Mouse (Mus musculus): ENCODE measurements around the gene RPS10-NUDT3. TPM values are rescaled to one million over a fixed set of nuclear protein-coding genes. Genes with fewer than 3 reads are reported as not detected.

Gene RPS10-NUDT3
- polyA plus RNA-seq, 1 experiment from 2014 or later = not detected

DNA sequence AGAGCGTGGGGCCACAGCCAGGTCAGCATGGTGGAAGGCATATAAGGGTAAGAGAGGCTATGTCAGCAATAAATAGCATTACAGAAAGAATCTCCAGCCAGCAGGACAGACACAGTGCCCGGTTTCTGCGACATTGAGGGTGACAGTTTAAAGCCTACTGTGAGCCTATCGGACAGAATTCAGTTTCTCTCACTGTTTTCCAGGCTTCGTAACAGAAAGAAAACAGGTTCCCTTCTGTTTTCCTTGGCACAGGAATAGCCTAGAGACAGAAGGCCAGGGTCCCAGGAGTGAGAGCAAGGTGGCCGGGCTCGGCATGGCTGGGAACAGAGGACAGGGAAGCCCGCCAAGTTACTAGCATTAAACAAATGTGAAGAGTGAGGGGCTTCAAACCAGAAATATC, 55.2 kb downstream of the RPS10-NUDT3 start:
- Histone ChIP-seq H3K36me3 (peaks cover 91% of the 10 kb centered on the region), H3K4me3 (no peak overlapping the region), H3K4me2 (replicated peaks) (no peak overlapping the region), H3K4me1 (peaks cover 17% of the 10 kb centered on the region), H3K9me3 (no peaks in the 10 kb centered on the region), H3K27ac (no peak overlapping the region), H3K9ac (no peak overlapping the region), H3K27me3 (no peaks in the 10 kb centered on the region)
- 88% methylated on average over 8 of the region's 8 CpGs for WGBS
- no peak for ATAC-seq (ENCODE audit: low FRiP score, low read depth)

GRCm38 (mm10) chr17:27578487-27578886, 56.5 kb downstream of the RPS10-NUDT3 start:
- H3K4me1 ChIP-seq = peaks cover 18% of the 10 kb centered on the region
- peaks cover 92% of the 10 kb centered on the region for H3K36me3 ChIP-seq
- H3K4me2 ChIP-seq (replicated peaks) = no peak overlapping the region
- no peak overlapping the region for H3K9ac ChIP-seq
- H3K27ac ChIP-seq = no peak overlapping the region
- WGBS = 93% methylated on average over 10 of the region's 10 CpGs
- H3K4me3 ChIP-seq = no peak overlapping the region
- no peaks in the 10 kb centered on the region for H3K9me3 ChIP-seq
- no peaks in the 10 kb centered on the region for H3K27me3 ChIP-seq
- no peak for ATAC-seq (ENCODE audit: low FRiP score, low read depth)

GRCm38 (mm10) chr17:27577468-27577867, 57.6 kb downstream of the RPS10-NUDT3 start:
- no peak overlapping the region for H3K27ac ChIP-seq
- no peaks in the 10 kb centered on the region for H3K27me3 ChIP-seq
- peaks cover 18% of the 10 kb centered on the region for H3K4me1 ChIP-seq
- ATAC-seq (ENCODE audit: low FRiP score, low read depth) = no peak
- H3K9me3 ChIP-seq = no peaks in the 10 kb centered on the region
- H3K4me2 ChIP-seq (replicated peaks) = no peak overlapping the region
- H3K36me3 ChIP-seq = peaks cover 88% of the 10 kb centered on the region
- WGBS = 66% methylated on average over 6 of the region's 6 CpGs
- no peak overlapping the region for H3K9ac ChIP-seq
- no peak overlapping the region for H3K4me3 ChIP-seq

DNA sequence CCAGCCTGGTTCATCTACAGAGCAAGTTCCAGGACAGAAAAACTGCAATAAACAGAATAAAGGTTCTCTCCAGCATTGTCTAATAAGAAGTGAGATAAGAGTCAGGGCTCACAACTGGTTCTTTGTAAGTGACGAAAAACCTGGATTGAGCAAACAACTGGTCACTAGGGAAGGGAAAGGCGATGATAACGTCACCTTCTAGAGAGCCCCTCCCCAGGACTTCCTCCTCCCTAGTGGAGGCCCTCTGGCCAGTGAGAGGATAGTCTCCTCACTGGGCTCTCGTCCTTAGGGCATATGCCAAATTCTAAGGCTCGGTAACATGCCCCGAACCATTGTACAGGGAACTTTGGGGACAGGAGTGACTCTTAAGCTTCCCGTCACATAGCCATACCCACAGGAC, 59.0 kb downstream of the RPS10-NUDT3 start:
- no peak for ATAC-seq (ENCODE audit: low FRiP score, low read depth)
- Histone ChIP-seq H3K27ac (no peak overlapping the region; the same call in 1 of the 2 replicates), H3K36me3 (peaks cover 77% of the 10 kb centered on the region), H3K9me3 (no peaks in the 10 kb centered on the region), H3K9ac (no peak overlapping the region), H3K4me2 (replicated peaks) (no peak overlapping the region), H3K4me3 (no peak overlapping the region), H3K4me1 (peaks cover 18% of the 10 kb centered on the region), H3K27me3 (no peaks in the 10 kb centered on the region)
- 86% methylated on average over 7 of the region's 7 CpGs for WGBS

DNA sequence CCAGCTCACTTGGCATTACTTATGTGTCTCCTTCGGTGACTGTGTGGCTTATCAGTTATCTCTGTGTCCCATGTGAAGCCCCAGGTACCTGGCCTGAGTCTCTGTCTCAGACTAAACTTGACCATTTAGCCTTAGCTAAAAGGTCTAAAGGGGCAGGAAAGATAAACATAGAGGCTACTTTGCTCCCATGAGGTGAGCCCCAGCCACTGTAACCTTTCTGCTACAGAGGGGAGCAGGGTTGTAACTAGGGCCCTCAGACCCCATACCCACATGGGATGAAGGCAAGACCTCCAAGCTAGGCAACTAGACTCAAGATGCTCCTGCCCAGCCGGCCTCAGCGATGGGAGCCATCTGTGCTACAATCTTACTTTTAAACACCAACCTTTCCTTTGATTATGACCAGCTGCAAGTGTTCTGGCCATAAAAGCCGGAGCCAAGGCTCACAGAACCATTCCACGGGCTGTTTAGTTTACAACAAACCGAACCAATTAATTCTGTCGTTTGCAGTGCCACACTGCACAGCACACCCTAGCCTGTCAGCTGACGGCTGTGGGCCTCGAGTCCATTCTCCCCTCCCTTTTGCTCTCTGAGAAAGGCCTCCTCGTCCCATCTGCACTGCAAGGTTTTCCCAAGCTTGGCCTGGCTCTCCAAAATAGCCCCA, 59.8 kb downstream of the RPS10-NUDT3 start:
- Histone ChIP-seq H3K4me2 (replicated peaks) (no peak overlapping the region), H3K36me3 (peaks cover 73% of the 10 kb centered on the region), H3K9ac (no peak overlapping the region), H3K27ac (peak overlapping the region; percentile 39; the same call in 1 of the 2 replicates), H3K4me3 (no peak overlapping the region), H3K27me3 (no peaks in the 10 kb centered on the region), H3K9me3 (no peaks in the 10 kb centered on the region), H3K4me1 (peaks cover 18% of the 10 kb centered on the region)
- 21% methylated on average over 10 of the region's 10 CpGs for WGBS
- ATAC-seq (ENCODE audit: low FRiP score, low read depth) = no peak

DNA sequence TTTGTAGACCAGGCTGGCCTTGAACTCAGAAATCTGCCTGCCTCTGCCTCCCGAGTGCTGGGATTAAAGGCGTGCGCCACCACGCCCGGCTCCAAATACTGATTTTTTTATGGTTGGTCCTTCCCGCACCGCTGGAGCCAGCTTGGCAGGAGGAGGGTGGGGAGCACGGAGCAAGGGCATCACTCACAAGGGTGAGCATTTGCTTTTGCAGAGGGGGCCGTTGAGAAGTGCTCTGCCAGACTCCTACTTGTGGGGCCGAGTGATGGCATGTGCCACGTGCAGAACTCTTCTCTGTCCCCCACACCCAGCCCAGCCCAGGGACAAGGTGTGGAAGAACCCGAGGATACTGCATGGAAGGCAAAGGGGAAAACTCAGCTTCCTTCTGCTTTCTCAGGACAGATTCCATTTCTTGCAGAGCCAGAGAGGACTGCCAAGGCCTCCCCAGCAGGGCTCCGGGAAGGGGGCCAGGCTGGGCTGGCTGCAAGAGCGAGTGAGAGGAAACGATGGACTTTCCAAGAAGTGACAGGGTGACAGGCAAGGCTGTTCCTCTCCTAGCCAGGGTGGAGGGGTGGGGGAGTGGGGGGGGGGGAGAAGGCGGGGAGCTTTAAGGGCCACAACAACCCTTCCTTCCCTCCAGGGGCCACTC, 60.4 kb downstream of the RPS10-NUDT3 start:
- 87% methylated on average over 16 of the region's 16 CpGs for WGBS
- peaks cover 67% of the 10 kb centered on the region for H3K36me3 ChIP-seq
- no peaks in the 10 kb centered on the region for H3K27me3 ChIP-seq
- peaks cover 18% of the 10 kb centered on the region for H3K4me1 ChIP-seq
- no peak for ATAC-seq (ENCODE audit: low FRiP score, low read depth)
- no peak overlapping the region for H3K27ac ChIP-seq
- no peak overlapping the region for H3K9ac ChIP-seq
- no peak overlapping the region for H3K4me3 ChIP-seq
- no peaks in the 10 kb centered on the region for H3K9me3 ChIP-seq
- no peak overlapping the region for H3K4me2 ChIP-seq (replicated peaks)

DNA sequence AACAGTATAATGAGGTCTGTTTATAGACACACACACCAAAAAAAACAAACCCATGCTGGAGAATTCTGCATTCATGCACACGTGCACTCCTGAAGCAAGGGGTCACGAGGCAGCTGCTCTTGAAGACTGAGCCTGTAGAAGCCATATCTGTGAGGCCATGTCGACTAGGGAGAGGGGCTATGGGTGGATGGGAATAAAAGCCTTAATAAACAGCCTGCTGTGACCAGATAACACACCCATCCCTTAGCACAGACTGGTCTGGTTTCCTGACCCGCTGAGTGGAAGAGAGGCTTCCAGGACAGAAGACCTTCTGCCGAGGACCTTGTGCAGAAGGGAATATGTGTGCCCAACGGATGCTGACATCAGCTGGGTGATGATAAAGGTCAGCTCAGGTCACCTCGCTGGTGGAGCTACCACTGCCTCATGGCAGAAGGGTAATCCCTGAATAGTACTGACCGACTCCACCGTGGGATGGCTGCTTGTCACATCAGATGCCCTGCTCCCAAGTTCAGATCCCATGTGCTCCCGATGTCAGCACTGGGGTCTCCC, 61.2 kb downstream of the RPS10-NUDT3 start:
- Histone ChIP-seq H3K4me1 (peaks cover 18% of the 10 kb centered on the region), H3K27ac (no peak overlapping the region), H3K4me3 (no peak overlapping the region), H3K9me3 (no peaks in the 10 kb centered on the region), H3K27me3 (no peaks in the 10 kb centered on the region), H3K9ac (no peak overlapping the region), H3K36me3 (peaks cover 59% of the 10 kb centered on the region), H3K4me2 (replicated peaks) (no peak overlapping the region)
- ATAC-seq (ENCODE audit: low FRiP score, low read depth) = no peak
- 92% methylated on average over 10 of the region's 10 CpGs for WGBS

- H3K36me3 ChIP-seq = peaks cover 35% of the 10 kb centered on the region
- no peaks in the 10 kb centered on the region for H3K27me3 ChIP-seq
- no peak for ATAC-seq (ENCODE audit: low FRiP score, low read depth)
- H3K4me1 ChIP-seq = peaks cover 21% of the 10 kb centered on the region
- WGBS = 75% methylated on average over 8 of the region's 8 CpGs
- no peak overlapping the region for H3K27ac ChIP-seq
- no peaks in the 10 kb centered on the region for H3K9me3 ChIP-seq
- no peak overlapping the region for H3K4me2 ChIP-seq (replicated peaks)
- no peak overlapping the region for H3K4me3 ChIP-seq
- H3K9ac ChIP-seq = no peak overlapping the region
Observed at GRCm38 (mm10) chr17:27571315-27571714, 63.7 kb downstream of the RPS10-NUDT3 start.

- Histone ChIP-seq H3K9me3 (no peaks in the 10 kb centered on the region), H3K4me1 (peaks cover 20% of the 10 kb centered on the region), H3K9ac (no peak overlapping the region), H3K4me2 (replicated peaks) (no peak overlapping the region), H3K27me3 (no peaks in the 10 kb centered on the region), H3K36me3 (peaks cover 18% of the 10 kb centered on the region; the same call in 1 of the 2 replicates), H3K27ac (no peak overlapping the region), H3K4me3 (no peak overlapping the region)
- no peak for ATAC-seq (ENCODE audit: low FRiP score, low read depth)
- WGBS = 92% methylated on average over 5 of the region's 5 CpGs
Observed at GRCm38 (mm10) chr17:27568228-27568627, 66.8 kb downstream of the RPS10-NUDT3 start.

GRCm38 (mm10) chr17:27565942-27566267, 69.1 kb downstream of the RPS10-NUDT3 start:
- H3K4me2 ChIP-seq (replicated peaks) = peak overlapping the region; percentile 97
- H3K27me3 ChIP-seq = no peaks in the 10 kb centered on the region
- peak overlapping the region; percentile 15; the same call in 1 of the 2 replicates for H3K27ac ChIP-seq
- peak; percentile 38 for ATAC-seq (ENCODE audit: low FRiP score, low read depth)
- peak overlapping the region; percentile 67 for H3K4me3 ChIP-seq
- H3K36me3 ChIP-seq = peaks cover 22% of the 10 kb centered on the region
- WGBS = under 1% methylated on average over 13 of the region's 13 CpGs
- no peaks in the 10 kb centered on the region for H3K9me3 ChIP-seq
- H3K4me1 ChIP-seq = peaks cover 28% of the 10 kb centered on the region
- peak overlapping the region; percentile 75 for H3K9ac ChIP-seq

DNA sequence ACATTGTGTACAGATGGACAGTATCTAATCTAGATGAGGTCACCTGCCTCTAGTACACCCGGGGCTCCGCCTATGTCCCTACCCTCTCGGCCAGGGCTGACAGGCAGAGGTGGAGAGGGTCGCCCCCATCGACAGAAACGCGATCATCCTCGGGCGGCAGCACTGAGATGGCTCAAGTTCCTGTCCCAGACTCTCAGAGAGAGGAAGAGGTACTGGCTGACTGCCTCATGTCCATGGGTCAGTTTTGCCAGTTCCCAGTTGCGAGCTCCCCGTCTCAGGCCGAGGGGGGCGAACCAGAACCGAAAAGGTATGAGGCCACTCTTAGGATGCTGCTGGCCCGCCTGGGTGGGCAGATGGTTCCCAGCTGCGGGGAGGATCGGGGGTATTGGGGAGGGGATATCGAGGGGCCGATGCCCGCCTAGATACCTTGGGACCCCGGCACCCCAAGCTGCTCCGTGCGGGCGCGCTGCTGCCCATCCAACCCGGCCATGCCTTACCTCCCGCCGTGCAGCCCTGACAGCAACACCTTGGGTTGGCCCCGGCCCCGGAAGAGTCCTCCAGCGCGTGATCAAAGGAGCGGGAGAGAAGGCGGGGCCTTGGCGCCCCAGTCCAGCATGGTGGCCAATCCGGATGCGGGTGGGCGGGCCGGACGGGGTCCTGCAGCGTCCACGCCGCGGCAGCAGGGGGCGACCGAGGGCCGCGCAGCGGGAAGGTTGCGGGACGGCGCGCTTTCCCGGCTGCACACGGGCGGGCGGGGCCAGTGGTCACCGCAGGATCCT, 69.7 kb downstream of the RPS10-NUDT3 start, which contains the start of gene AI413582:
TSS of gene AI413582 (minus strand) at position 594 of the 779 bp plus-strand sequence.
- Histone ChIP-seq H3K4me3 (peak within 1 kb of the TSS; percentile 67), H3K9me3 (no peaks in the 10 kb centered on the region), H3K27me3 (no peaks in the 10 kb centered on the region), H3K9ac (peak within 1 kb of the TSS; percentile 75), H3K27ac (peak within 1 kb of the TSS; percentile 15; the same call in 1 of the 2 replicates), H3K4me2 (replicated peaks) (peak within 1 kb of the TSS; percentile 97), H3K4me1 (peaks cover 28% of the 10 kb centered on the region), H3K36me3 (peaks cover 23% of the 10 kb centered on the region)
- WGBS = under 1% methylated on average over 58 of the region's 58 CpGs
- peak; percentile 90 for ATAC-seq (ENCODE audit: low FRiP score, low read depth)

Measured in limb, embryonic 13.5 days (tissue).